Mouse (Mus musculus): ENCODE data around the gene Tspan14.
A peak's percentile ranks its signal among the peaks of the same experiment; 100 is the strongest.

Gene Tspan14

DNA sequence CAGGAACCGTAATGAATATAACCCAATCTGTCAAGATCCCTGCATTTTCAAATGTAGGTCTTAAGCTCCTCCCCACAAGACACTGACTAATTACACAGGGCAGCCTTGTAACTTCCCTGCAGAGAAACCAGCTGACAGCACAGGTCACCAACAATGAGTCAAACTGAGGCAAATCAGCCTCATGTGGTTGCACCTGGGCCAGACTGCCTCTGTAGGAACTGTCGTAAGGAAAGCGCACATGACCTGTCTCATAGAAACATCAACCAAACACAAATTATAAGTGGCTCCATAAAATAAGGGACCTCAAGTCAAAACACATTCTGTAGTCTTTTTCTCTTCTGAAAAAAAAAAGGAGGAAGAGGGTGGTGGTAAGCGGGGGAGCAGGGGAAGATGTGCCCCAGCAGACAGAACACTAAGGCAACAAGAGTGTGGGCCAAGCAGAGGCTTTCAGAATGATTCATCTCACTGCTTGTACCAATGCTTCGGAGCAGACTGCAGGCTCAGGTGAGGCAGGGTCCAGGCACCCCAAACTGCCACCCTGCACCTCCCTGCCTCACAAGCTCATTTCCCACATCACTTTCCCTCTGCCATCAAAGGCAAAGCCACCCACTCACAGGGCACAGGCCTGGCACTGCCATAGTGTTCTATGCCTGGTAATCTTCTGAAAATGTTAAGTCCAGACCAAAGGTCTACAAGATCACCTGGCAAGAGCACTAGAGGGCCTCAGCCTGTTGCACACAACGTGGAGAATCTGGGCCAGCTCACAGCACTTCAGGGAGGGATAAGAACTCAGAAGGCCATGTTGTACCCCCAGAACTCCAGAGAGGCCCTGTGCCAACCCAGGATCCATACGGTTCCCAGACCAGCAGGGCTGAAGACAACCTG is 16.6 kb downstream of the Tspan14 start:
- DNase-seq = peak; percentile 36

- DNase-seq = no peak
Measured at GRCm38 (mm10) chr14:40949047-40949446, 17.6 kb downstream of the Tspan14 start.

DNA sequence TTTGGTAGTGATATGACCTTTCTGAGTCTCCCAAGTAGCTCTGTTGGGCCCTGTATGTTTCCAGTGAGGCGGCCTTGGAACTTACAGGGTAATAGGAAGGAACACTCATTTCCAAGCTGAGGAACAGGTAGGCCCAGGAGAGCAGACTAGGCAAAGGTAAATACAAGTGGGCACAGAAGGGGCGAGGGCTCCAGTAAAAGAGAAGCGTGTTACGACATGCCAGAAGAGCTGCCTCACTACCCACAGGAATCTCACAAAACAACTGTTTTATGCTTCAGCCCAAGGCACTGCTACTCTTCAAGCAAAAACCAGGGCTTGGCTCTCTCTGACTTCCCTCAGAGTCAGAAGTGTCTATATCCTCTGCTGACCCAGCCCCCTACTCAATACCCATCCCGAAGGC is 18.1 kb downstream of the Tspan14 start:
- DNase-seq = no peak

- DNase-seq = peak; percentile 71
Measured at GRCm38 (mm10) chr14:40947431-40948394, 18.9 kb downstream of the Tspan14 start.

GRCm38 (mm10) chr14:40943802-40944201 is 22.8 kb downstream of the Tspan14 start:
- DNase-seq = no peak

DNA sequence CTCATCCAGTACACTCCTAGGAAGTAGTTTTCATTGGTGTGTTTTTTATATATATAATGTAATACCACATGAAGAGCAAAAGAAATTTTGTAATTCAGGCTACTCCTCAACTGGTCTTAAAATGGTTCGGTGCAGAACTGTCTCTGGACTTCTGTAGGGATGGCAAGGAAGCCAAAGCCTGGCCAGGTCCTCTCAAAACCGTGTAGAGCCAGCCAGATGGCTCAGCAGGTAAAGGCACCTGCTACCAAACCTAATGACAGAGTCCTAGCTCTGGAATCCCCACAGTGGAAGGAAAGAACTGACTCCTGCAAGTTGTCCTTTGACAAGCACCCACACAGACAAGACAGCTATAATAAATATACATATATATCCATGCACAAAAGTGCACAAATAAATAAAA is 24.2 kb downstream of the Tspan14 start:
- DNase-seq = no peak

DNA sequence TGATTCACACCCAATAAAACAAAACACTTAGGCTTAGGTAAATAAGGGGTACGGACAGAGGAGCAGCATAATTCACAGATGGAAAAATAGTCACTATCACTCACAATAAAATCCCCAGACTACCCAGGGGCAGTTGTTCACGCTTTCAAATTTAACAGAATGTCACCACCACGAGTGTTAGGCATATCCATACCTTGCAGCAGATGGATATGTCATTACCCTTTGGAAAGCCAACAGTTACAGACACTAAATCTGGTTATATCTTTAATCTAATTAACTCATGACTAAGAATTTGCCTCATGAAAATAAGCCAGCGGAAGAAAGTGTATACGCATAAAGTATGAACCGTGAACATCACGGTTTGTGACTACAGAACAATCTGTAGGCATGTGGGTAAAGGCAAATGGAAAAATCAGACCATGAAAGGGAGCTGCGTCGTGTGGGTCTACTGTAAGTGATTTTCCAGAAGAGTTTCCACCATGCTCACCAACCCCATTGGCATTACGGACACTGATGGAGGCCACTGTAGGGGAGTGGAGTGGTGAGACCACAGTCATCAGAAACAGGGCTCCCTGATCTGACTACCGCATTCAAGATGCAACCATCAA is 28.1 kb downstream of the Tspan14 start:
- no peak for DNase-seq

DNA sequence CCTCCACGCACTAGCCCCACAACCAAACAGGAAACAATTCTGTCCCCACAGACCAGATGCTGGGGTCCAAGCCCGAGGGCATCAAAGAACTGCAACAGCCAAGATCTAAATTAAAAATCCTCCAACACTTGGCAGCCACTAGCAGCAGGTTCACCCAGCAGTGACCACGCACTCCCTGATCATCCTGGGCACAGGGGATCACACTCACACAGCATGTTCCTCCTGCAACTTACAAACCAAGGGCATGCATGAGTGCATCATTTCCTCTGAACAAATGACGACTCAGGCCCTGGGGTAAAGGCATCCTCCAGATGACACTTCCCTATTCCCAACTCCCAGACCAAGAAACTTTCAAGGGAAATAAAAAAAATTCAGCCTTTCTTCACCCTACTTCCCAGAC is 29.6 kb downstream of the Tspan14 start:
- DNase-seq = no peak

DNA sequence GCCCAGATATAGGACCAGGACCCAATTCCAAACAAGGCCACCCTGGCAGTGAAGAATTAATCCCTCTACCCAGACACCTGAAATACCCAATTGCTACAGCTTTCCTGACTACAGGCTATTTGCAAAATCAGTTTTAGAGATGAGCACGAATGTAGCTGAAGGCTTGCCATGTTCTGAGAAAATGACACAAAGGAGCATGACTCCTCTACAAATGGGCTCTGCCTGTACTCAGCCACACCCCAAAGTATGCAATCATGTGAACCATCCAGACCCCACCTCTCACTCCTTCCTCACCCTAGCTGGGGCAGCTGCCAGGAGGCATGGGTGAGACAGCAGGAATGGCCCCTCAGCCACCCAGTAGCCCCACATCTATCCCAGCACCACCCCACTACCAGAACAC is 31.1 kb downstream of the Tspan14 start:
- no peak for DNase-seq

DNA sequence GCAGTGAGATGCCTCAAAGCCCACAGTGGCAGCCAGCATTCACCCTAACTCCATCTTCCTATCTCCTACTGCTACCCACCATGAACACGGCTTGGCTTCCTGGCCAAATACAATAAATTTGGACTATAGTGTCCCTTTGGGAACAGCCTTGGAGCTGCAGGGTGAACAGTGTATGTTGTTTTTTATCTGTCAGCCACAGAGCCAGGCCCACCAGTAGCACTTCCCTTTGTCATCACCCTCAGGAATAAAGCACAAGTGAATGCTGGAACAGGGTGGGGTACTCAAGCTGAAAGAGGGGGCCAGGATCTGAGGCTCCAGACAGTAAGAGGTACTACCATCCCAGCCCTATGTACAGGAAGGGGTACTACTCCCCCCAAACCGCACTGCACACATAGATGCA is 31.6 kb downstream of the Tspan14 start:
- no peak for DNase-seq

DNA sequence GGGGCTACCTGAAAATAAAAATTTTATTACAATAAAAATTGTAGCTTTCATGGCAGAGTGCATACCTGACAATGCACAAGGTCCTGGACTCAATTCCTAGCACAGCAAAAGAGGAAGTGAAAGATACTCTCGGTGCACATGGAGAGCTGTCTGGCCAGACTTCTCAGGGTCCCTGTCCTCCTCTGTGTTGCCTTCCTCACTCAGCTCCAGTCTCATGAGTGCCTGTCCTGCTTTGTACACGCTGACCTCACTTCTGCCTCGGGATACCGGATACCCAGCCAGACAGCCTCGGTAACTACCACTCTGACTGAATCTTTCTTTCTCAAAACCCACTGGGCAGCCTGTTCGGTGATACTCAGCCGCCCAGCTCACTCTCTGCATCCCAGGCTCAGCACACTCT is 33.3 kb downstream of the Tspan14 start:
- DNase-seq = no peak

DNA sequence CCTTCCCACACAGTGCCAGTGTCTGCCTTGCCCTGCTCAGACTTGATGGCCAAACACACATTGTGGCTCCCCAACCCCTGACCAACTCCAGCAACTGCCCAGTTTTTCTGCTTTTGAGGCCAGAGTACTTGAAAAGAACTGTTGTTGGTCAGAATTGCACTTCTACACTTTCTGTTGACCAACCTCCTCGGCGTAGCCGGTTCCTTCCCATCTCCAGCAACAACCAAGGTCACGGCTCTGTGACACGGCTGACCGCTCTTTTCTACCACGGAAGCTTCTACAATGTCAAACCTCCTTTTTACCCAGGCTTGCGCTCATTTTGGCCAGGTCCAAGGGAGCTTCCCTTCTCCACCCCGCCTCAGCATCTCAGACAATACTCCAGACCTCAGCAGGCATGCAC is 34.4 kb downstream of the Tspan14 start:
- no peak for DNase-seq

DNA sequence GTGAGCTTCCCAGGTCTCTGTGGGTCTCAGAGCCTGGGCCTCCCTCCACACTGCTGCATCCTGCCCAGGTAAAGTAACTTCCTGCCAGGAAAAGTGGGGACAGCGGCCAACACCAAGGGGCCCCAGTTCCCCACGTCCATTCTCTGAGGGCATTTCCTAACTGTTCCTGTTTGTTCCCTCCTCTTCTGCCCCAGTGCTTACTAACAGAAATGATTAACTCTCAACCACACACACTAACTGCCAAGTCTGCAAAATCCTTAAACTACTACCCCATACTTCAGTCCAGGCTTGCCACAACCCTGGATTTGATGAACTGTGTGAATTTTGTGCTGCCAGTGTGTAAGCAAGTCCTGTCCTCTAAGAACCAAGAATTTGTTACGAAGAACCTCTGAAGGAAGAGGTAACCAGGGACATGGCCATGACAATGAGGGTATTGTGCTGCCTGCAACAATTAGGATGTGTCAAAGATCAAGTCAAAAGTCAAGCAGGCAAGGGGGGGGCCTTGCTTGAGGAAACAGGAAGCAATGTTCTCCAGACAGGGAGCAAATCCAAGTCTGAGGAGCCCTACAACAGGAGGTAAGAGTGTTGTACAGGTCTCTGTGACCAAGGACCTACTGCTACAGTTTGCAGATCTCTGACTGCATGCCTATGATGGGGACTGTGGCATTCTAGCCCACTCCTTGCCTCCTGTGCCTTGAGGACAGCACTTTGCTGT is 35.3 kb downstream of the Tspan14 start:
- no peak for DNase-seq

DNA sequence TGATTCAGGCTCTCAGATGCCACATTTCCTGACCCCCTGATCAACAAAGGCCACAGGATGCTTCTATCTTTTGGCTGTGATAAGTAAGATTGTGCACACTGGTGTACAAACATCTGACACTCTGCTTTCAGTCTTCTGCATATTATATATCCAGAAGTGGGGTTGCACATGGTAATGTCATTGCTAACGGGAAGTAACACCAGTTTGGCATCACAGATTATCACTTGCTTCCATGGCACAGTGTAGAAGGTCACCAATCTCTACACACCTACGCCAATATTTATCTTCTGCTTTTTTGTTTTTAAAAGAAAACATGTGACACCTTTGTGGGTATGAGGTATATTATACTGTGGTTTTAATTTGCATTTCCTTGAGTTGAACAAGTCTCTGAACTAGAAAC is 36.7 kb downstream of the Tspan14 start:
- no peak for DNase-seq

DNA sequence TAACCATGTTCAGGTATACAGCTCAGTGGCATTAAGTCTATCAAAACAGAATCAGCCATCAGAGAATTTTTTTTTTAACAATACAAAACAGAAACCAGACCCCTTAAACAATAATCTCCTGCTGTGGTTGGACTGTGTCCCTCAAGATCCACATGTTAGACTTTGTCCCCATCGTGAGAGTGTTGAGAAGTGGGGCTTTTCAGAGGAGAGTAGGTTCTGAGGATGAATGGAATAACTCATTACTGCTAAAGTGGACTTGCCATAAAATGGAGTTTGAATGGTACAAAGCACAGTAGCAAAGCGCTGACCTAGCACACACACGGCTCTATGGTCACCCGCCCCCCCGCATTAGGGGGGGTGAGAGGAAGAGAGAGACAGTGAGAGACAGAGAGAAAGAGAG is 37.7 kb downstream of the Tspan14 start:
- no peak for DNase-seq

DNA sequence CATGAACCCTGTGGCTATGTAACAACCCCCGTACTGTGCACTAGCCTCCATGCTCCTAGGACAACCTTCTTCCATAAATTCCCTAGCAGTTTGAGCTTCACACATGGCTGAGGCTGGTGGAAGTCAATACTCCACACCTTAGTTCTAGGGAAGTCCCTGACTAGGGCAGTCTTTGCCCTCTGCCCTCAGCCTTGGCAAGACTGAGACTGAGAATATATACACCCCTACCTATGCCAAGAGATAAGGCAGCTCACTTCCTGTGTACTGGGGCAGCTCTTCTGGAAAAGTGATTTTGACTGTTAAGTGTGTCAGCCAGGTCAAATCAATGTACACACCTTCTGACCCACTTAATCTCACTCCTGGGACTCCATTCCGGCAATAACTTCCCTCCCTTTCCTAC is 39.6 kb downstream of the Tspan14 start:
- peak; percentile 39 for DNase-seq

GRCm38 (mm10) chr14:40924378-40925113 is 42.1 kb downstream of the Tspan14 start:
- peak; percentile 38 for DNase-seq

GRCm38 (mm10) chr14:40921241-40921640 is 45.4 kb downstream of the Tspan14 start:
- no peak for DNase-seq

DNA sequence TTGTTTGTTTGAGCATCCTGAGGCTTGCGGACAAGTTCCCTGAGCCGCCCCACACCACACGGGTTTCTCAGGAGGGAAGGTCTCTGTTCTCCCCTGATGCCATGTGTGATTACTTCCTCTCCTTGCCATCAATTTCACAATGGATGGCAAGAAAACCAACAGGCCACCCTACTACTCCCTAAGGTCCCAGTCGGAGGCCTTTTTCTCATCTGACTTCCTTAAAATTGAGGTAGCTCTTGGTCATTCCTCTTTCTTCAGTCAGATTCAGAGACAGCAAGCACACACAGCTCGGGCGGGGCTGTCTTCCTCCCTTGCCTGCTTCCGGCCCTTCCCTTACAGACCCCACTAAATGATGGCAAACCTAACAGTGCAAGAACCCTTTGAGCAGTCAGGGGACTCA is 47.1 kb downstream of the Tspan14 start:
- no peak for DNase-seq

DNA sequence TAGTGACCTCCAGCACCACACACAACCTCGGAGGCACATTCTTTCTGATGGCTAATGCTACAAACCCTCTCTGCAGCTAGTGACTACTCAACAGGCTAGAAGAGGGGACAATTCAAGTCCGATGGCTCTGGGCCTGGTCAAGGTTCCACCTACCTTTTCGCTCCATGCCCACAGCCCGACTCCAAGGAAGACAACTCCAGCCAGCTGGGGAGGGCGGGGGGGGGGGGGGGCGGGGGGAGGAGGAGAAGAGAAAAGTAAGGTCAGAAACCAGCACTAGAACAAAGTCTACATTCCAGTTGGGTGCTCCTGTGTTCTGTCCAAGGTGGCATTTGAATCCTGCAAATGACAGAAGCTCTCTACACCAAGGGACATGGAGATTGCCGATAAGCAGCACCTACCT is 48.1 kb downstream of the Tspan14 start:
- no peak for DNase-seq

GRCm38 (mm10) chr14:40917632-40918031 is 49.0 kb downstream of the Tspan14 start:
- peak; percentile 96 for DNase-seq

DNA sequence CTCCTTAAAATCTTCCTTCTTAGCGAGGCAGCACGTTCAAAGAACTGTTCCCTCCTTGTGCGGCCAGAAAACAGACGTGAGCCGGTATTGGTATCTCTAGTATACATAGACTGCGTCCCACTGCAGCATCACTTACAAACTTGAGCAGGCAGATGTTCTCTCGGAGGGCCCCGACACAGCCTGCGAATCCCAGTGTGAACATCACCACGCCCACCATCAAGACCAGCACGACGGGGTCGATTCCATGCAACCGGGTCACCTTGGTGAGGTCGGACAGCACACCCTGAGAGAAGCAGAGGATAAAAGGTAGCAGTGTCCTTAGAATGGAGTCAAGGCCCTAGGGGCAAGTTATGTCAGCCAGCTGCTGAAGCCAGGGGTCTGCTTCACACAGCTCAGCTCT is 49.9 kb downstream of the Tspan14 start:
- no peak for DNase-seq

Measured in thymus, postnatal 4 days (tissue).